Mouse (Mus musculus): ENCODE measurements around the gene Synpo2l. TPM values are rescaled to one million over a fixed set of nuclear protein-coding genes. Genes with fewer than 3 reads are reported as not detected.

The Synpo2l gene
- total and polyA plus RNA-seq, 2 experiments from 2014 or later, result 0.28 to 0.33 TPM

DNA sequence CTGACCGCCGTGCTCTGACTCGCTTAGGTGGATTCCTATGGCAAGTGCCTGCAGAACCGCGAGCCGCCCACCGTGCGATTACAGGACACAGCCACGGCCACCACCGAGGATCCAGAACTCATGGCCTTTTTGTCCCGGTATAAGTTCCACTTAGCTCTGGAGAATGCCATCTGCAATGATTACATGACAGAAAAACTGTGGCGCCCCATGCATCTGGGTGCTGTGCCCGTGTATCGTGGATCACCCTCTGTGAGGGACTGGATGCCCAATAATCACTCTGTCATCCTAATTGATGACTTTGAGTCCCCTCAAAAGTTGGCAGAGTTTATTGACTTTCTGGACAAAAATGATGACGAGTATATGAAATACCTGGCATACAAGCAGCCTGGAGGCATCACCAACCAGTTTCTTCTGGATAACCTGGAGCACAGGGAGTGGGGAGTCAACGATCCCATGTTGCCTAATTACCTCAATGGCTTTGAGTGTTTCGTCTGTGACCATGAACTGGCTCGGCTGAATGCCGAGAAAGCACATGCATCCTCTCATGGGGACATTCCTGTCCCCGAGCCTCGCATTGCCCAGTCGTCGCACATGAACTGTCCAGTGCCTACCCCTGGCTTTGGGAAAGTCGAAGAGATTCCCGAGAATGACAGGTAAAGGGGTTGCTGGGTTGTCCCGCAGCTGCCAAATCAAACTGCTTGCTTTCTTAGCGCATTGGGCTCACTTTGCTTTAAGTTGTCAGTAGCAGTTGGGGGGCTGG is 27.8 kb upstream of the Synpo2l start:
- Histone ChIP-seq H3K4me1 (ENCODE audit: insufficient read depth, low read length) (peaks cover 12% of the 10 kb centered on the region; the same call in 1 of the 2 replicates), H3K4me3 (ENCODE audit: low read depth, low read length) (peak overlapping the region; percentile 86), H3K36me3 (ENCODE audit: insufficient read depth, low read length) (peaks cover 26% of the 10 kb centered on the region), H3K27ac (ENCODE audit: low read depth, low read length) (peak overlapping the region; percentile 96), H3K9me3 (ENCODE audit: low read length) (no peaks in the 10 kb centered on the region), H3K4me2 (ENCODE audit: low read depth, low read length, poor library complexity, severe bottlenecking) (peak overlapping the region; percentile 80), H3K9ac (replicated peaks; ENCODE audit: low read length, poor library complexity, severe bottlenecking) (peak overlapping the region; percentile 89), H3K27me3 (ENCODE audit: insufficient read depth, low read length) (no peaks in the 10 kb centered on the region)
- 10% methylated on average over 27 of the region's 27 CpGs for WGBS
- ATAC-seq (ENCODE audit: low FRiP score), result 0 out of 2 replicates have a peak, but pooled peaks have one; percentile 2
- no peak for DNase-seq (ENCODE audit: low spot score)
- TF ChIP-seq CTCF (IDR thresholded peaks at IDR 0.05), result no peak

DNA sequence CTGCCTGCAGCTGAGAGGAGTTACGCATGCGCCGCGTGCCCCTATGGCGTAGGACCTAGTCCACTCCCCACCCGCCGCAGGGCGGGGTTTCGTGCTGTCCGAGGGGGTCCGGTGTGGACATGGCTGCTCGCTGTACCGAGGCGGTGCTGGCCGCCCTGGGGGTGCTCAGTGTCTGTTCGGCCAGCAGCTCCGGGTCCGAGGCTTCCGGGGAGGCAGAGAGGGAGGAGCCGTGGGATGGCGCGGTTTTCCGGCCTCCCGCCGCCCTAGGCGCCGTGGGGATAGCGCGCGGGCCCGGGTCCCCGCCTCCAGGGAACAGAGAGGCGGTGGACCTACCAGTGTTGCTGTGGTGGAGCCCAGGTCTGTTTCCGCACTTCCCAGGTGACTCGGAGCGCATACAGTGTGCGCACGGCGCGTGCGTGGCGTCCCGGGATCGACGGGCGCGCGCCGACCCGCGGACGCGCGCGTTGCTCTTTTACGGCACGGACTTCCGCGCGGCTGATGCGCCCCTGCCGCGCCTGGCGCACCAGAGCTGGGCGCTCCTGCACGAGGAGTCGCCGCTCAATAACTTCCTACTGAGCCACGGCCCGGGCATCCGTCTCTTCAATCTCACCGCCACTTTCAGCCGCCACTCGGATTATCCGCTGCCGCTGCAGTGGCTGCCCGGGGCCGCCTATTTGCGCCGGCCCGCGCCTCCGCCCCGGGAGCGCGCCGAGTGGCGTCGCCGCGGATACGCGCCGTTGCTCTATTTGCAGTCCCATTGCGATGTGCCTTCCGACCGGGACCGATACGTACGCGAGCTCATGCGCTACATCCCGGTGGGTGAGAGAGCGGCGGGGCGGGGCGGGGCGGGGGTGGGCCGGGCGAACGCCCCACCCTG is 27.0 kb upstream of the Synpo2l start, which contains the start of gene Fut11:
Fut11 (plus strand) TSS at position 85 of the 877 bp plus-strand sequence.
- Histone ChIP-seq H3K27ac (ENCODE audit: low read depth, low read length) (peak within 1 kb of the TSS; percentile 96), H3K9ac (replicated peaks; ENCODE audit: low read length, poor library complexity, severe bottlenecking) (peak within 1 kb of the TSS; percentile 89), H3K4me2 (ENCODE audit: low read depth, low read length, poor library complexity, severe bottlenecking) (peak within 1 kb of the TSS; percentile 80), H3K9me3 (ENCODE audit: low read length) (no peaks in the 10 kb centered on the region), H3K4me3 (ENCODE audit: low read depth, low read length) (peak within 1 kb of the TSS; percentile 86), H3K4me1 (ENCODE audit: insufficient read depth, low read length) (peaks cover 12% of the 10 kb centered on the region; the same call in 1 of the 2 replicates), H3K27me3 (ENCODE audit: insufficient read depth, low read length) (no peaks in the 10 kb centered on the region), H3K36me3 (ENCODE audit: insufficient read depth, low read length) (peaks cover 31% of the 10 kb centered on the region)
- DNase-seq (ENCODE audit: low spot score), result peak; percentile 95
- ATAC-seq (ENCODE audit: low FRiP score), result peak; percentile 91
- WGBS, result under 1% methylated on average over 100 of the region's 111 CpGs
- no peak for TF ChIP-seq CTCF (IDR thresholded peaks at IDR 0.05)

DNA sequence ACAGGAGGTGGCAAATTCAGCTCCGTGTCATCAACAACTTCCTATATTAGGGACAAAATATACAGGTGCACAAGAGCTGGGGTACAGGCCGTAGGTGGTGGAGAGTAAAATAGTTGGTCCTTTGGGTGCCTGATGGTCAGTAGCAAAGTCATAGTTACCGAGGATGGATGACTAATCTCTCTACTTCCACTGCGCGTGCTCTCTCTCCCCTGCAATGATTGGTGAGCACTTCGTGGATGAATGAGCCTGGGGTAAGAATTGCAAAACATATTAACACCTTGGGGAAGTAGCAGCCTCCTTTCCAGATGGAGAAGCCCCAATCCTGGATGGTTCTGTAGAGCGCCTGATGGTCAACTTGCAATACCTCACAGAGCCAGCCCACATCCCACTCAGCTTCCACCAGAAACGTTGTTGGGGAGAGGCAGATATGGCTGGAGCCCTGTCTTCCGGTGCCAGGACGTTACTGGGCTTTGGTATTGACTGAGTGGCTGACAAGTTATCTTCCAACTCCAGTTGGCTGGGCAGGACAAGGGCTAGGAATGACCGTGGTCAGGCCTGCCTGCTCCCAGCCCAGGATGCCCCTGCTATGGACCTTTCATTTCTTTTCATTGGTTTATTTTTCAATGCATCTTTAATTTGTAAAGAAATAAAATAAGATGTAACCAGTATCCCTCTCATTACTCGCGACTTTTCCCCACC is 26.2 kb upstream of the Synpo2l start:
- peak overlapping the region; percentile 86 for H3K4me3 ChIP-seq (ENCODE audit: low read depth, low read length)
- no peaks in the 10 kb centered on the region for H3K27me3 ChIP-seq (ENCODE audit: insufficient read depth, low read length)
- peaks cover 12% of the 10 kb centered on the region; the same call in 1 of the 2 replicates for H3K4me1 ChIP-seq (ENCODE audit: insufficient read depth, low read length)
- H3K9me3 ChIP-seq (ENCODE audit: low read length), result no peaks in the 10 kb centered on the region
- H3K9ac ChIP-seq (replicated peaks; ENCODE audit: low read length, poor library complexity, severe bottlenecking), result peak overlapping the region; percentile 89
- ATAC-seq (ENCODE audit: low FRiP score) (peak; percentile 19; the same call in 1 of the 2 replicates), DNase-seq (ENCODE audit: low spot score) (peak; percentile 17)
- H3K4me2 ChIP-seq (ENCODE audit: low read depth, low read length, poor library complexity, severe bottlenecking), result peak overlapping the region; percentile 80
- no peak for TF ChIP-seq CTCF (IDR thresholded peaks at IDR 0.05)
- H3K36me3 ChIP-seq (ENCODE audit: insufficient read depth, low read length), result peaks cover 39% of the 10 kb centered on the region
- peak overlapping the region; percentile 96 for H3K27ac ChIP-seq (ENCODE audit: low read depth, low read length)
- 45% methylated on average over 13 of the region's 13 CpGs for WGBS

DNA sequence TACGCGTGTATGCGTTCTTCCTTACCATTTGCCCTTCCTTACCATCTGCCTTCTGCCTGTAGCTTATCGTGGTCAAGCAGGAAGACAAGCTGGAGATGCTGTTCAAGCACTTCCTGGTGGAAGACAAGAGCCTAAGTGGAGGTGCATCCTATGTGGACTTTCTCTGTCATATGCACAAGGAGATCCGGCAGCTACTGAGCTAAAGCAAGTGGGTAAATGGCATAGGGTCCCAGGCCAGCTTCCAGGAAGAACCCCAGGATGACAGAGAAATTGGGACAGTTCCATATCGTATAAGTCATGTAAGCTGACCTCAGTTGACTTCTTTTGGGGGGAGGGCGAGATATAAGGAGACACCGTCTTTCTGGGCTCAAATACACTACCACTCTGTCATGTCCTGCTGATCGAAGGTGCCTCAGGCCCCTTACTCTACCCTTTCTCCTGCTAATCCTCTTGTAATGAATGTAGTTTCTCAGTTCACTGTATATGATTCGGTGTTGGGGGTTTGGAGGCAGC is 25.5 kb upstream of the Synpo2l start:
- peaks cover 10% of the 10 kb centered on the region; the same call in 1 of the 2 replicates for H3K4me1 ChIP-seq (ENCODE audit: insufficient read depth, low read length)
- DNase-seq (ENCODE audit: low spot score) (no peak), ATAC-seq (ENCODE audit: low FRiP score) (no peak)
- H3K27ac ChIP-seq (ENCODE audit: low read depth, low read length), result no peak overlapping the region
- 95% methylated on average over 10 of the region's 10 CpGs for WGBS
- no peak overlapping the region for H3K9ac ChIP-seq (replicated peaks; ENCODE audit: low read length, poor library complexity, severe bottlenecking)
- peaks cover 45% of the 10 kb centered on the region for H3K36me3 ChIP-seq (ENCODE audit: insufficient read depth, low read length)
- no peak overlapping the region for H3K4me3 ChIP-seq (ENCODE audit: low read depth, low read length)
- H3K27me3 ChIP-seq (ENCODE audit: insufficient read depth, low read length), result no peaks in the 10 kb centered on the region
- H3K9me3 ChIP-seq (ENCODE audit: low read length), result no peaks in the 10 kb centered on the region
- no peak overlapping the region for H3K4me2 ChIP-seq (ENCODE audit: low read depth, low read length, poor library complexity, severe bottlenecking)
- TF ChIP-seq CTCF (IDR thresholded peaks at IDR 0.05), result no peak

DNA sequence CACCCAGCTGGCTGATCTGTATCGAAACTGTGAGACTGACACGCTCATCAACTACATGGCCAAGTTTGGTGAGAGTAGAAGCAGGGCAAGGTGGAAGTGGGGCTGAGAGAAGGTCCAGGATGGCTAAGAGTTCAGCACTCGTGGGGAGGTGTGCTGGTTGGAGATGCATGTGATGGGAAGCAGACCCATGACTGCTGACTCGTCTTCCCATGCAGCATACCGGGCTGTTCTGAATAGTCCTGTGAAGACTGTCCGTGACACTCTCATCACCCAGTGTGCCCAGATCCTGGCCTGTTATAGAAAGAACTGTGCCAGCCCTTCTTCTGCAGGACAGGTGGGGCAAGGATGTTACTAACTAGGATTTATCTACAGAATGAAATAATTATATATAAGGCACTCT is 23.6 kb upstream of the Synpo2l start:
- no peak overlapping the region for H3K4me2 ChIP-seq (ENCODE audit: low read depth, low read length, poor library complexity, severe bottlenecking)
- H3K9me3 ChIP-seq (ENCODE audit: low read length), result no peaks in the 10 kb centered on the region
- peaks cover 7% of the 10 kb centered on the region; the same call in 1 of the 2 replicates for H3K4me1 ChIP-seq (ENCODE audit: insufficient read depth, low read length)
- H3K4me3 ChIP-seq (ENCODE audit: low read depth, low read length), result no peak overlapping the region
- no peak overlapping the region for H3K27ac ChIP-seq (ENCODE audit: low read depth, low read length)
- ATAC-seq (ENCODE audit: low FRiP score) (no peak), DNase-seq (ENCODE audit: low spot score) (no peak)
- H3K9ac ChIP-seq (replicated peaks; ENCODE audit: low read length, poor library complexity, severe bottlenecking), result no peak overlapping the region
- no peaks in the 10 kb centered on the region for H3K27me3 ChIP-seq (ENCODE audit: insufficient read depth, low read length)
- WGBS, result 91% methylated on average over 6 of the region's 6 CpGs
- no peak for TF ChIP-seq CTCF (IDR thresholded peaks at IDR 0.05)
- H3K36me3 ChIP-seq (ENCODE audit: insufficient read depth, low read length), result peaks cover 62% of the 10 kb centered on the region

All from midbrain, postnatal 0 days (tissue).